Mouse (Mus musculus): ENCODE data around the gene Srpk2.

DNA sequence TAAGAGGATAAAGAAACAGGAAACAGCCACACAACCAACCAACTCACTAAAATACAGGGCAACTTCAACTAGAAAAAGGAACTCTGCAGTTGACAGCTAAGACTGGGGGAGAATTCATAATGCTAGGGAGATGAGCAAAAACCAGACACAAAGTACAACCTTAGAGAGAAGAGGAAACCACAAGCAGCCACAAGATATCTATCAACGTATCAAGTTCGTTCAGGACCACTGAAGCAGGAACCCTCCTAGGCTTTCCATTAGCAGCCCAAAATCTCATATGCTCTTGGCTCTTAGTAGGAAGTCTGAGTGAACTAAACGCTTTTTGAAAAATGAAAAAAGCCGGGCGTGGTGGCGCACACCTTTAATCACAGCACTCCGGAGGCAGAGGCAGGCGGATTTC lies 47.1 kb downstream of the Srpk2 start:
- TF ChIP-seq MAFK (IDR thresholded peaks at IDR 0.05; ENCODE audit: insufficient replicate concordance, low read length), result peak; percentile 90
- no peak for TF ChIP-seq UBTF (IDR thresholded peaks at IDR 0.05; ENCODE audit: low read depth, low read length)
- TF ChIP-seq POLR2A (IDR thresholded peaks at IDR 0.05; ENCODE audit: low read depth, low read length), result no peak
